Mouse (Mus musculus) cortical plate, adult 2 months (tissue): ENCODE data around the gene Thegl.

Experiments
- CTCF ChIP-seq: fragments of 200-500 bp; IDR thresholded peaks from 2 replicates; pipeline ENCODE4 v1.5.1; 2011; ENCODE audit warnings: mild to moderate bottlenecking, control low read depth, low read length; ENCODE audit not compliant: insufficient read depth; ENCODE audit errors: extremely low read depth
- POLR2A ChIP-seq: fragments of 200-500 bp; IDR thresholded peaks from 2 replicates; pipeline ENCODE4 v1.6.1; 2011; ENCODE audit warnings: mild to moderate bottlenecking, low read length, control low read depth; ENCODE audit not compliant: insufficient read depth; ENCODE audit errors: extremely low read depth

DNA sequence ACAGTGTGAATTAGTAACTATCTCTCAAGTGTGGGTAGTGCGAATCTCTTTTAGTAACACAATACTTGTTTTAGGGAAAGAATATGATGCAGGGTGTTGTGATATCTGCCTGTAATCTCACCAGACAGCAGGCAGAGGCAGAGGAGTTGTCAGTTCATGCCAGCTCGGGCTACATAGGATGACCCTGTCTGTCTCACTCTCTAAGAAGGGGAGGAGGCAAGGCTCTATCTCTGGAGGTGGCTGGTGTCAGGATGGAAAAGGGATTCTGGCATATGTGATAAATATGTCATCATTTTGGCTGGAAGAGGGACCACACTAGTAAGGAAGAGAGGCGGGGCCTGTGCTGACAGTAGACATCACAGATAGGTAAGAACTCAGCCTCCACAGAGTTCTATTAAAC is 76.1 kb downstream of the Thegl start:
- TF ChIP-seq CTCF (no peak), POLR2A (no peak)
